Mouse (Mus musculus) myocyte (in vitro differentiated cells): ENCODE data around the gene Card10.

Source experiments
- CEBPB ChIP-seq: IDR thresholded peaks from 2 replicates; pipeline ENCODE4 v1.6.1; 2011; ENCODE audit warnings: mild to moderate bottlenecking, moderate library complexity; ENCODE audit not compliant: poor library complexity, insufficient read depth, severe bottlenecking
- E2F4 ChIP-seq: IDR thresholded peaks from one replicate; pipeline ENCODE4 v1.6.1; 2011; ENCODE audit warnings: mild to moderate bottlenecking, control low read depth, moderate library complexity; ENCODE audit not compliant: insufficient read depth
- MAX ChIP-seq: IDR thresholded peaks from one replicate; pipeline ENCODE4 v1.6.1; 2011; ENCODE audit warnings: low read depth, mild to moderate bottlenecking, control low read depth
- MYOD1 ChIP-seq, 3 experiments: IDR thresholded peaks; one replicate each; pipeline ENCODE4 v1.6.1; 2011; ENCODE audit warnings: control low read depth in 2 of 3, low read depth in 2 of 3, mild to moderate bottlenecking in 2 of 3, moderate library complexity in 1 of 3; ENCODE audit not compliant: insufficient read length in 2 of 3, control insufficient read depth in 1 of 3
- MYOG ChIP-seq, 3 experiments: IDR thresholded peaks; one replicate each; pipeline ENCODE4 v1.6.1; 2011; ENCODE audit warnings: control low read depth in 2 of 3, low read depth in 2 of 3, mild to moderate bottlenecking in 2 of 3; ENCODE audit not compliant: insufficient read length in 2 of 3, control insufficient read depth in 1 of 3, insufficient read depth in 1 of 3
- POLR2A ChIP-seq: IDR thresholded peaks from one replicate; pipeline ENCODE4 v1.6.1; 2011; ENCODE audit warnings: low read depth, mild to moderate bottlenecking, control low read depth, moderate library complexity; ENCODE audit not compliant: insufficient read length
- POLR2AphosphoS2 ChIP-seq: IDR thresholded peaks from one replicate; pipeline ENCODE4 v1.6.1; 2011; ENCODE audit warnings: low read depth, control low read depth; ENCODE audit not compliant: insufficient read length
- SRF ChIP-seq: IDR thresholded peaks from one replicate; pipeline ENCODE4 v1.6.1; 2011; ENCODE audit warnings: low read depth; ENCODE audit not compliant: control insufficient read depth, insufficient read length
- TCF12 ChIP-seq: IDR thresholded peaks from one replicate; pipeline ENCODE4 v1.6.1; 2011; ENCODE audit warnings: mild to moderate bottlenecking, control low read depth; ENCODE audit not compliant: poor library complexity, insufficient read depth, severe bottlenecking
- TCF3 ChIP-seq: IDR thresholded peaks from one replicate; pipeline ENCODE4 v1.6.1; 2011; ENCODE audit warnings: low read depth, control low read depth; ENCODE audit not compliant: insufficient read length
- USF1 ChIP-seq: IDR thresholded peaks from one replicate; pipeline ENCODE4 v1.6.1; 2011; ENCODE audit warnings: low read depth, mild to moderate bottlenecking, control low read depth, moderate library complexity

GRCm38 (mm10) chr15:78843581-78844469 lies 41.0 kb upstream of the Card10 start:
- TF ChIP-seq POLR2A (peak; percentile 18), USF1 (peak; percentile 17), MAX (no peak), MYOD1 (IDR thresholded peaks at IDR 0.05; ENCODE audit: control insufficient read depth in 1 of 3, insufficient read length in 2 of 3, low read depth in 2 of 3) (peak in 1 of 3 experiments; percentile 68), CEBPB (no peak), TCF12 (no peak), MYOG (IDR thresholded peaks at IDR 0.05; ENCODE audit: control insufficient read depth in 1 of 3, insufficient read depth in 1 of 3, insufficient read length in 2 of 3, low read depth in 2 of 3) (peak in 2 of 3 experiments; percentile 42 to 81), TCF3 (no peak), POLR2AphosphoS2 (peak; percentile 13), SRF (no peak), E2F4 (no peak)
